9 mouse cellular contexts compared by ENCODE assay signal in genomic region chr15:13134086-13134485, GRCm38 (mm10). TPM values are rescaled to one million over a fixed set of nuclear protein-coding genes. Genes with fewer than 3 reads are reported as not detected.
DNase-seq lines count a peak whose midpoint lies in the region; TF ChIP-seq lines count a peak whose summit lies in the region.
"Had no signal": no experiment of that assay in that cellular context is flagged by ENCODE, and none has a peak within 500 bp of the region (broad histone marks: within the 10 kb centered on the region; RNA-seq: fewer than 3 reads in every experiment).

No protein-coding gene starts in this region.

- no peaks in the 10 kb centered on the region for H3K9me3 ChIP-seq in E14TG2a.4 (ENCODE audit: low read length)

- DNase-seq in heart, postnatal 4 days: peak; percentile 45
- no peak for DNase-seq in heart, adult 9 months (ENCODE audit: low spot score in 2 of 2)
- DNase-seq in ZHBTc4 (ENCODE audit: low read depth, low spot score): peak; percentile 63
- peak; percentile 21 to 29 for DNase-seq in kidney, adult 8-10 months
- DNase-seq in gastrocnemius, adult 18-20 months (ENCODE audit: low spot score): no peak
- DNase-seq in frontal cortex, postnatal 36 days (ENCODE audit: low spot score in 2 of 2): no peak
- no peak for DNase-seq in thymus, adult 18-20 months

- 0 out of 2 replicates have a peak, but pooled peaks cover 2% of the 10 kb centered on the region for H3K27me3 ChIP-seq in E14TG2a.4 (ENCODE audit: insufficient read depth, low read length)

- no peak overlapping the region for H3K4me3 ChIP-seq in E14TG2a.4 (replicated peaks; ENCODE audit: low read length)

- no peaks in the 10 kb centered on the region for H3K36me3 ChIP-seq in E14TG2a.4 (ENCODE audit: insufficient read depth, low read length)

- no peaks in the 10 kb centered on the region for H3K4me1 ChIP-seq in E14TG2a.4 (replicated peaks; ENCODE audit: low read depth, low read length)

- TF ChIP-seq CTCF in E14TG2a.4 (conservative IDR thresholded peaks at IDR 0.05; ENCODE audit: low read length): peak; percentile 39

RNA-seq across cellular contexts. Expression of gene Cdh6, which starts 39.4 kb away (rescaled TPM):
- total RNA-seq in heart, postnatal 4 days (2021): 1 to 10 TPM; 1.4 to 1.6 TPM
- total RNA-seq in gastrocnemius, adult 18-20 months (2021): under 1 TPM; 0.14 to 0.23 TPM
- total RNA-seq: hematopoietic stem cell, adult 5-6 weeks had no signal

Comparison
In these comparisons a context has a peak if more than half of its experiments do, and no peak if none do; other contexts are left out.
1. DNase-seq: peak in heart, postnatal 4 days (single experiment), ZHBTc4 (single experiment) and kidney, adult 8-10 months (2 of 2); none in heart, adult 9 months (0 of 2), gastrocnemius, adult 18-20 months (single experiment), frontal cortex, postnatal 36 days (0 of 2) and thymus, adult 18-20 months (0 of 2).